Mouse (Mus musculus) gastrocnemius, adult 2 months (tissue): ENCODE results near the gene Dctn2. TPM values are rescaled to one million over a fixed set of nuclear protein-coding genes. Genes with fewer than 3 reads are reported as not detected.

Experiments
- DNase-seq: peaks from one replicate; pipeline ENCODE4 v3.0.0; 2022
- H3K27ac ChIP-seq: fragments of 200-600 bp; 2 replicates; pipeline ENCODE4 v1.8.1; 2022; ENCODE audit warnings: mild to moderate bottlenecking
- H3K4me3 ChIP-seq: fragments of 200-600 bp; 2 replicates; pipeline ENCODE4 v1.8.1; 2022; ENCODE audit warnings: mild to moderate bottlenecking, moderate library complexity
- CTCF ChIP-seq: fragments of 200-600 bp; IDR thresholded peaks from 2 replicates; pipeline ENCODE4 v1.8.1; 2022; ENCODE audit warnings: antibody characterized with exemption, mild to moderate bottlenecking, moderate library complexity
- intact Hi-C: fragments of 180-260 bp; cut with DNase I; formaldehyde crosslinking; loops from one replicate; pipeline ENCODE4 v1.15.1; 2025
- total RNA-seq, 2 experiments: library from RNA; stranded (reverse); gene quantifications; 2 replicates each; pipeline ENCODE4 v1.2.3; 2021

Dctn2 gene
- total RNA-seq, 2 experiments from 2014 or later, result 91.3 to 98.3 TPM

DNA sequence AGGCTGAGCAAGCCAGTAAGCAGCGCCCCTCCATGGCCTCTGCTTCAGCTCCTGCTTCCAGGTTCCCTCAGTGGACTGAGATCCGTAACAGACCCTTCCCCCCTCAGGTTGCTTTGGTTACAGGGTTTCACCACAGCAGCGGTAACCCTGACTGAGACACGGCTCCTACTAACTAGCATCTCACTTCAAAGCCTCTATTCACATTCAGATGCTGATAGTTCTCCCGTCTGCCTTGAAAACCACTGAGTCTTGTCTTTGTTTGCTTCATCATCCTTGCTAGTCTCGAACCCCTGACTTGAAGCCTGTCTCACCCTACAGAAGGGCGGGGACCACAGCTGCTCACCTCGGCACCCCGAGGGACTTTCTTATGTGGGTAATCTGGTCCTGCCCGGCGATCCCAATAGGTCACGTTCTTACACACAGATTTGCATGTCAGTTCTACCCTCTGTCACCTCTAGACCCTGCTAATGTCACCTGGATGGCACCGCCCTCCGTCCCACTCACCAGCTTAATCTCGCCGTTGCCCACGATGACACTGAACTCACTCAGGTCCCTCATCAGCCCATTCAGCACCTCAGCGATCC lies 27.8 kb upstream of the Dctn2 start:
- intact Hi-C loops, result no loop called here
- H3K27ac ChIP-seq, result no peak overlapping the region
- no peak for TF ChIP-seq CTCF
- DNase-seq, result no peak
- H3K4me3 ChIP-seq, result no peak overlapping the region

DNA sequence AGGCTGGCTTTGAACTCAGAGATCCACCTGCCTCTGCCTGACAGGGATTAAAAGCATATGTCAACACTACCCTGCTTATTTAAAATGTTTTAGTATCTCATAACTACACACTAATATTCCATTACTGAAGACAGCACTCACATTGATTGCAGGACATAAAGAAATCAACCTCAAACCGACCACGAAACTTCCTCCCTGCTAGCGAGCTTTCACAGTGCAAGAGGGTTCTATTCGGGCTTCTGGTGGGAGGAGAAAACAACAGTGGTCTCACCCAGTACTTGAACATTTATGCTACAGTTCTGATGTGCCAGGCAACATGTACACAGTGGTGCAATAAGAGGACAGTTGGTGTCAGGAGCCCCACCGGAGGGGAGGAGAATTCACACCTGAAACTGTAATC lies 15.4 kb upstream of the Dctn2 start:
- intact Hi-C loops, result no loop called here
- no peak for TF ChIP-seq CTCF
- no peak overlapping the region for H3K27ac ChIP-seq
- no peak for DNase-seq
- no peak overlapping the region for H3K4me3 ChIP-seq

DNA sequence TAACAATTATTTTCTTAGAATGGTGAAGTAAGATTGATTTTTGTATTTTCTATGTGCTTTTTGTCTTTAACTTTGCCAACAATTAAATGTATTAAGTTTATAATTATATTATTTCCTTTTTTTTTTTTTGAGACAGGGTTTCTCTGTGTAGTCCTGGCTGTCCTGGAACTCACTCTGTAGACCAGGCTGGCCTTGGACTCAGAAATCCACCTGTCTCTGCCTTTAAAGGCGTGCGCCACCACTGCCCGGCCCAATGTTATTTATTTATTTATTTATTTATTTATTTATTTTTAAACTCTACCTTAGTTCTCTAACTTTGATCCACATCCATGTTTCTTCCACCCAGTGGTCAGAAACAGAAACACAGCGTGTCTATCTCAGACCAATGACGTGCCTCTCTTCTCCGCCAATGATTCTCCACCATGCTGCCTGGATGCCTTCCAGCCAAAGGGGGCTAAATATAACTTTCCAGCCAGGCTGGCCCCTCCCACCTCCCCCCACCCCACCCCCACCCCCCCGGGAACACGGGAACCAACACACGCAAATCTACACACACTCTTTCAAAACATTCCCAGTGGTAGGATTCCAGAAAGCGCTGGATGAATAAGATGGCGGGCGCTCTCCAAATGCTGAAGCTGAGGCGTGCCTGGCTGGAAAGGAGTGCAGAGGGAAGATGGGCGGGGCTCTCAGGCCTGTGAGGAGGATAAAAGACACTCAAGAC lies 10.4 kb upstream of the Dctn2 start:
- TF ChIP-seq CTCF, result peak; percentile 34
- no peak overlapping the region for H3K4me3 ChIP-seq
- intact Hi-C loops, result no loop called here
- DNase-seq, result peak; percentile 64
- H3K27ac ChIP-seq, result no peak overlapping the region

DNA sequence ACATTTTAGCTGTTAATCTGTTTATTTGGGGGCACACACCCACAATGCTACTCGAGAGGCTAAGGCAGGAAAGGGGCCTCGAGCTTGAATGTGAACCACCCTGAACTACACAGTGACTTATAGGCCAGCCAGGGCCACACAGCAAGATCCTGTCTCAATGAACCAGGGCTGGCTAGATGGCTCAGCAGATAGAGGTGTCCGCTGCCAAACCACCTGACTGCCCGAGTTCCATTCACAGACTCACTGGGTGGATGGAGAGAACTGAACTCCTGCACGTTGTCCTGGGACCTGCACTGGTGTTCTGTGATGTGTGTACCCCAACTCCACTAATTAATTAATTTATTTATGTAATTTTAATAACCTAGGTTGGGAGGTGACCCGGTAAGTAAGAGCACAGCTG lies 8.4 kb upstream of the Dctn2 start:
- no peak for TF ChIP-seq CTCF
- intact Hi-C loops, result no loop called here
- Histone ChIP-seq H3K27ac (no peak overlapping the region), H3K4me3 (no peak overlapping the region)
- no peak for DNase-seq

DNA sequence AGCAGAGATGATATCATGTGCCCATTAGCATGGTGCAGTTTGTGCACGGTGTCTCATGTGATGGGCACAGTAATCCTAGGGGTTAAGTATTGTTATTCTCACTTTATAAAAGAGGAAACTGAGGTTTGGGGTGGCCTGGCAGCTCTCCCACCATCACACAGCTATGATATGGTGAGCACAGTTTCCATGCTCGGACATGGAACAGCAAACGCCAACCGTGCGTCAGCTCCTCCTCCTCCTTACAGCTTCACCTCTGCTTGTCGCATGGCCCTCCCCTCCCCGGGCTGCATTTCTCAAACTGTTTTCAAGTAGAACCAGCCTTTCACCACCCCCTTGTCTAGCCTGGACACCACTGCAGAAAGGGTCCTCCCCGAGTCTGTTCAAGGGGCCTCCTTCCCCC lies 7.7 kb upstream of the Dctn2 start:
- DNase-seq, result no peak
- Histone ChIP-seq H3K4me3 (no peak overlapping the region), H3K27ac (no peak overlapping the region)
- intact Hi-C loops, result no loop called here
- TF ChIP-seq CTCF, result no peak

DNA sequence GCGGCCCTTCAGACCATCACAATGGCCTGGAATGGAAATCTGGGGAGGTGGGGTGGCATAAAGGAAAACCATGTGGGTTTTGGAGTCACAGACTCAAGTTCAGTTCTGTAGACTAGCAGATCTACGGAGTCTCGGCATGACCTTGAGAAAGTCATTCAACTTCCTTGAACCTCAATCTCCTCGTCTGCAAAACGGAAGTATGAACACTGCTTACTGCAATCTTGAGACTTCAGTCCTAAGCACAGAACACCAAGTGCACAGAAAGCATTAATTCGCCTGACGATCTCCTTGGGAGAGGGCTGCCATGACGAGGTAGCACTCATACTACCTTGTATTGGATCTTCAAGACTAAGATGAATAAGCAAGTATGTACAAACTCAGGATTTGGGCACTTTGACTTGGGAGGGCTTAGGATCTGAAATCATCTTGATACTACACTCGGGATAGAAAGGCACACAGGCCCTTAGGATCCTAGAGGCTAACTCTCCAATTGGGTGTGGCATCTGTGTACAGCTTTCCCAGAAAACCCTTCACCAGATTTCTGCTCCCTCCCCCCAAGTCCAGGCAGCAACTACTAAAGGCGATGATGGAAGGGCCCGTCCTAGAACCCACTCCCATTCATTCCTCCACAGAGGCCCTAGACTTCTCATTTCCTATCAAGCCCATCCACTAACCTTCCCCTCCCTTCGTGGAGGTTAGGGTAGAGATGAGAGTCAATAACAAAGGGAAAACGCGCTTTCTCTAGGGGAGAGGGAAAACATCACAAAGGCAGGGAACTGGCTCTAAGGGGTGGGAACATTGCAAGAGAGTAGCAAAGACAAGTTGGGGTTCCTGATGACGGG lies 4.2 kb upstream of the Dctn2 start:
- DNase-seq, result no peak
- intact Hi-C loops, result no loop called here
- Histone ChIP-seq H3K27ac (no peak overlapping the region), H3K4me3 (peak overlapping the region; percentile 71; the same call in 1 of the 2 replicates)
- TF ChIP-seq CTCF, result no peak

DNA sequence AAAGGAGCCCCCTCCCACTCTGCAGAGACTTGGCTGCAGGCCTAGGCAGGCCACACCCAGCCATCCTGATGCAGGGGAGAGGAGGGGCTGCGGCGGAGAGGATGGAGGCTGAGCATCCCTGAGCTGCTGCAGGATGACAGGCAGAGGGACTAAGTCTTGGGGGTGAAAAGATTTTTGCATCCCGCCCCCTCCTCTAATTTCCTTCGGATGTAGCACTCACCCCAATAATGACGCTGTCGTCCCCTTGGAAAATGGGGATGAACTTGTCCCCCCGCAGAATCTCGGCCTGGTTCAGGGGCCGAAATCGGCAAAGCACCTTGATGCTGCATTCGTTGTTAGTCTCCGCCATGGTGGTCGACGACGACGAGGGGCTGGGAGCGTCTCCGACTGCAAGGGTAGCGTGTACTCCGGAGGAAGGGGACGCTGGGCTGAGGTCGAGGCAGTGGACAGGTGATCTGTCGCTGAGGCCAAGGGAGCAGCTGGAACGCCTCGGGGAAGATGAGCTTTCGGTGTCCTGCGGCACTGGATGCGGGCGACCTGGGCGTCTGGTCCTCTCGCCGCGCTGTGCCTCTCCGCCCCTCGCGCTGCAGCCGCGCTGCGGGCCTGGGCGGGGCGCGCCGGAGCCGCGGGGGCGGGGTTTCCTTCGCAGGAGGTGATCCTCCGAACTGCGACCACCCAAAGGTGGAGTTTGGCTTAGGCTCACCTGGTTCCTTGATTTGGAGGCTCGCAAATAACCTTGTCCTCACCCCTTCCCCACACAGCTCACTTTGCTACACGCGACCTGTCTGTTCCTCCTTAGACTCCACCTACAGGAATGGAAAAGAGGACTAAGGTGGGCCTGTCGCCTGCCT lies 3.4 kb upstream of the Dctn2 start, which contains the start of gene Kif5a:
Gene Kif5a (minus strand): TSS at position 801 of the 851 bp plus-strand sequence.
- TF ChIP-seq CTCF, result no peak
- intact Hi-C loops, result no loop called here
- DNase-seq, result peak; percentile 49
- no peak within 1 kb of the TSS for H3K27ac ChIP-seq
- peak within 1 kb of the TSS; percentile 71 for H3K4me3 ChIP-seq

DNA sequence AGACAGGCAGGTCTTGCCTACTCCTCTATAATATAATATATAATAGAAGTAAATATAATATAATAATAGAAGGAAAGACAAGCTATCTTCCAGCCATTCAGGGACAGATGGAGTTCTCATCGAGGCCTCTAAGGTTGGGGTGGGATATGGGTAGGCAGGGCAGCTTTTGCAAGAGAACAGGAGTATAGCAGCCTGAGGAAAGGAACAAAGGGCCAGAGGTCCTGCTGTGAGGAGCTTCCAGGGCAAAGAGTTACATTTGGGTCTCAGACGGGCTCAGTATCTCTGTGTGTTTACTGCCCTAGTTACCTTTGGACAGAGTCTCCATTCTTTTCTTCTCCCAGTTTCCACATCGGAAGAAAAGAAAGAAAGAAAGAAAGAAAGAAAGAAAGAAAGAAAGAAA lies 2.5 kb upstream of the Dctn2 start:
- no peak for TF ChIP-seq CTCF
- intact Hi-C loops, result no loop called here
- H3K4me3 ChIP-seq, result no peak overlapping the region
- no peak overlapping the region for H3K27ac ChIP-seq
- DNase-seq, result no peak

DNA sequence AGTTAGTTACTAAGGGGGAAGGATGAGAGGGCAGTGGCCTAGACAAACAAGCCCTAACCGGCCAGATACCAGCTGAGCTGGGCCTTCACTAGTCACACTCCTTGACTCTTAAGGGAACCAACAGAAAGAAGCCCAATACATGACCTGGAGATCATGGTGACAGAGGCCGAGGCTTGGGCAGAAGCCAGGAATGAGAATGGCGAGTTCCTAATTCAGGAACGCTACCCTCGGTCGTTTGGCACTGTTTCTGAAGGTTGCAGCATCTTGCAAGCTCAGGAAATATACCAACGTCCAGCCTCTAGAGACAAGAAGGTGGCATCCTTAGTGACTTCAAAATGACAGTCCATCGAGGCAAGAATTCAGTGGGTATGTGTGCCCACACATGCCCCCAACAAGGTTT lies 1.8 kb upstream of the Dctn2 start:
- no peak for TF ChIP-seq CTCF
- no peak overlapping the region for H3K27ac ChIP-seq
- no peak for DNase-seq
- intact Hi-C loops, result no loop called here
- no peak overlapping the region for H3K4me3 ChIP-seq

DNA sequence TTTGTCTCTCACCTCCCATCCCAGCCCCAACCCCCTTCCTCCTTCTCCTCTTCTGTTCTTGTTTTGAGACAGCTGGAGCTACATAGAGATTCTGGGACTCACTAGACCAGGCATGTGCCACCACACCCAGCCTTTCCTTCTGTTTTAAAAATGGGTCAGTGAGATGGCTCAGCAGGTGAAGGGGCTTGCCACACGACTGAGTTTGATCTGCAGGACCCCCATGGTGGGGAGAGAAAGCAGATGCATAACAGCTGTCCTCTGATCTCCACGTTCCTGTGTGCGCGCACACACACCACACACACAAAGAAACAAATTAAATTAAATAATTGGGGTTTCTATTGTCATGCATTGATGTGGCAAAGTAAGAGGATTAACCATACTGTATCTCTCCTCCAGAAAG lies 1.2 kb upstream of the Dctn2 start:
- no peak overlapping the region for H3K27ac ChIP-seq
- no peak for TF ChIP-seq CTCF
- no peak overlapping the region for H3K4me3 ChIP-seq
- no peak for DNase-seq
- intact Hi-C loops, result no loop called here

DNA sequence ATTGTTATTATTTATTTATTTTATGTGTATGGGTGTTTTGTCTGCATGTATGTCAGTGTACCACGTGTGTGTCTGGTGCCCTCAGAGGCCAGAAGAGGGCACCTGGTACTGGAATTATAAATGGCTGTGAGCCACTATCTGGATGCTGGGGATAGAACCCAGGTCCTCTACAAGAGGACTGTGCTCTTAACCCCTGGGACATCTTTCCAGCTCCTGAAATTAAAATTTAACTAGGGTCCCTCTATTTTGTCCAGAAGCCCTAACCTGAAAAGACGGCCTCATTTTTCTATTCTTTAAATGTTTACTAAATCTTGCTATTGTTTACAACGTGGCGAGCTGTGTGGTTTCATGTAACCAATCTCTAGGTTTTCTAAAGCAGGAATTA lies 449 bp upstream of the Dctn2 start:
- intact Hi-C loops, result loop anchor here (2.0 kb wide), 1 partner anchor 47 kb away; no protein-coding TSS in a partner anchor
- H3K4me3 ChIP-seq, result peak overlapping the region; percentile 99
- H3K27ac ChIP-seq, result peak overlapping the region; percentile 99

DNA sequence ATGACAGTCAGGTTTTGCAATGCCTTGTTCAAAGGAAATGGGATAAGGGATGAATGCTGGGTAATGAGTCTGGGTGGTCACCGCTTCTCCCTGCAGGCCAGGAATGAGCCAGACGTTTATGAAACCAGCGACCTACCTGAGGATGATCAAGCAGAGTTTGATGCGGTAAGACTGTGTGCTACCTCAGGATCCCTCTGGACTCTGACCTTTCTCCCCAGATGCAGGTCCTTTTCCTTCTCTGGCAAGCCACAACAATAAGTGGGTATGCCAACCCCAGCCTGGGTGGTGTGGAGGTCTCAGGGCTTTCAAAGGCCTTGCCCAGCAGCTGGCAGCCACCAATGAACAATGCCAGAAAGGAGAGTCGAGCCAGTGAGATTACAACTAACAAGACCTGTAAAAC lies 1.1 kb downstream of the Dctn2 start:
- H3K4me3 ChIP-seq, result peak overlapping the region; percentile 99
- DNase-seq, result no peak
- no peak for TF ChIP-seq CTCF
- intact Hi-C loops, result loop anchor here (2.0 kb wide), 1 partner anchor 45 kb away; no protein-coding TSS in a partner anchor
- H3K27ac ChIP-seq, result peak overlapping the region; percentile 99

More for the DNA sequence above, 449 bp upstream of the Dctn2 start:
- DNase-seq, result no peak
- peak; percentile 39 for TF ChIP-seq CTCF
